Mouse (Mus musculus): ENCODE measurements around the gene Adamtsl5.

DNA sequence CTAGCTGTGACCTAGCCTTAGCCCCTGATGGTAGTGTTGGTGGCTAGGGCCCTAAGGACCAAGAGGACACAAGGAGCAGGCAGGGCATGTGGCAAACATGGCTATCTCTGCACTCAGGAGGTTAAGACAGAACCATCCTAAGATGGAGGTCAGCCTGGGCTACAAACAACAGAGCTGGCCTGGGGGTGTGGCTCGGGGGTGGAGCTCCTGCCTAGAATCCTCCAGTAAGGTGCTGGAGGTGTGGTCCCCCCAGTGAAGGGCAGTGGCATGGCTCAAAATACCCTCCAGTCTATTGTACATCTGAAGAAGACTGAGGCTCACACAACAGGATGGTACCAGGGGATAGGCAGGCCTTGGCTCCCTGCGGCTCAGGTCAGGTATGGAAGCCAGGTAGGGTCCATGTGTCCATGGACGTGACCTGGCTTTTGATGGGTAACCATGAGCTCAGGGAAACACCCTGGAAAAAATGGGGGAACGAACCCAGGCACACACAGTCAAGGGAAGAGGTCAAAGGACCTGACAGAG is 36.0 kb upstream of the Adamtsl5 start:
- TF ChIP-seq CTCF (IDR thresholded peaks at IDR 0.05; ENCODE audit: low read depth) (no peak), EP300 (optimal IDR thresholded peaks at IDR 0.05) (no peak)
